In genomic region chr2:171231288-171232050, GRCm38 (mm10) we compare ENCODE assay signal across 19 mouse cellular contexts.
"Had no signal": no experiment of that assay in that cellular context is flagged by ENCODE, and none has a peak within 500 bp of the region (broad histone marks: within the 10 kb centered on the region; RNA-seq: fewer than 3 reads in every experiment).

No protein-coding gene starts in this region.

- H3K9me3 ChIP-seq: midbrain, embryonic 10.5 days; midbrain, embryonic 12.5 days; neural tube, embryonic 13.5 days; neural tube, embryonic 15.5 days had no signal

- ATAC-seq: midbrain, embryonic 16.5 days had no signal

- H3K36me3 ChIP-seq: midbrain, embryonic 10.5 days; midbrain, embryonic 12.5 days; neural tube, embryonic 13.5 days; neural tube, embryonic 15.5 days had no signal

- H3K27ac ChIP-seq: midbrain, embryonic 10.5 days; midbrain, embryonic 12.5 days; neural tube, embryonic 13.5 days; neural tube, embryonic 15.5 days had no signal

- H3K27me3 ChIP-seq: midbrain, embryonic 12.5 days; neural tube, embryonic 13.5 days; neural tube, embryonic 15.5 days had no signal

- H3K4me3 ChIP-seq: midbrain, embryonic 10.5 days; midbrain, embryonic 12.5 days; myocyte; neural tube, embryonic 13.5 days; neural tube, embryonic 15.5 days had no signal

- H3K9ac ChIP-seq: lung, embryonic 14.5 days; midbrain, embryonic 12.5 days; neural tube, embryonic 13.5 days; neural tube, embryonic 15.5 days had no signal

- H3K4me1 ChIP-seq: neural tube, embryonic 13.5 days; neural tube, embryonic 15.5 days had no signal

- DNase-seq: lung, adult 18-20 months; lung, embryonic 14.5 days; lung, postnatal 10 days; lung, postnatal 4 days; midbrain, embryonic 14.5 days; retina, postnatal 1 day; right cerebral cortex, adult 18-20 months; right cerebral cortex, postnatal 25 days; right cerebral cortex, postnatal 4 days; spleen, adult 18-20 months; thymus, adult 18-20 months; thymus, postnatal 25 days; thymus, postnatal 4 days had no signal
